Mouse (Mus musculus): ENCODE results near the gene Znrd1.
A peak's percentile ranks its signal among the peaks of the same experiment; 100 is the strongest.

Znrd1 gene

DNA sequence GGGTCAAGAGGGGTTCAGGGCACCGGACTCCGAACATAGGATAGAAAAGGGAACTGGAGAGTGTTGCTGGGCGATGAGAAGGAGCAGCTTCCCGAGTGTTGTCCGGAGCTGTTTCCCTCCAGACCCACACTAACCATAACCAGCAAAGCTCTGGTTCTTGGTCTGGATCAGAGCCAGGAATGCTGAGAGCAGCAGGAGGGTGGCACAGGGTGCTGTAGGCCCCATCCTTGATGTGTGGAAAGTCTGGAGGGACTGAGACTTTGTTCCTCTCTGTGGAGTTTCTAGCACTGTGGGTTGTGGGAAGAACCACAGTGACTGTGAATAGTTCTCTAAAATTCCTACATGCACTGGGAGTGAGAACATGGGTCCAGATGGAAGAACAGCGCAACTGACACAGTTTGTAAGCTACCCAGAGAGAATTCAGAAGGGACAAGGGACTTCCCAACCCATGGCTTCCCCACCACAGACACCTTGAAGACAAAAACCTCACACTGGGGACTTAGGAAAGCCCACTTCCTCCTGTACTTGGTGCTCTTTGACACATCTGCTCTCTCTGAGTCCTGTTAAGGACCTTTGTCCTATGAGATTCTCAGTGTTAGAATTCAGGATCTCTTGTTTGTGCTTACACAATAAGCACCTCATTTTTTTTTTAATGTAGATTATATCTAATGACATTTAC is 13.0 kb upstream of the Znrd1 start:
- DNase-seq (ENCODE audit: low read depth in 1 of 2, low spot score in 2 of 2), result no peak

DNA sequence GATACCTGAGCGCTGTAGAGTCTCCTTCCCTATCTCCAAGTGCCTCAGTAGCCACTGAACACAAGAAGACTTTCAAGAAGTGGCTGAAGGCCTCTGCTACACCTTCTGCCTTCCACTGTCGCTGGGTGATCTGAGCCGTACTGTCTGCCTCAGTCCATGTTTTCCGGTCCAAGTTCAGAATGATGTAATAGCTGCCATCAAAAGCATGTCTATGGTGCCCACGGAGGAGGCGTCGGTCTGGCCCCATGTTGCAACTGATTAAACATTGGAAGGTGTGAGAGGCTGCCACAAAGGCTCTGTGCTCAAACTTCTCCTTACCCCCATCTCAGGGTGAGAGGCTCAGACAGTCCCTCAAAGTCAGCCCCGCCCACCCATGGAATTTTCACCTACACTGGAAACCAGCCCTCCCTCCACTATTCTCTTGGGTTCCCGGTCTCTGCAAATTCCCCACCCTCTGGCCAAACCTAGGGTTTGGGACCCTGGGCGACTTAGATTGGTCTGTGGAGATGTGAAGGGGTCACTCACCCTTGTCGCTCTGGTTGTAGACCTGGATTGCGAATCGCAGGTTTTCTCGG is 12.0 kb upstream of the Znrd1 start:
- no peak for DNase-seq (ENCODE audit: low read depth in 1 of 2, low spot score in 2 of 2)

DNA sequence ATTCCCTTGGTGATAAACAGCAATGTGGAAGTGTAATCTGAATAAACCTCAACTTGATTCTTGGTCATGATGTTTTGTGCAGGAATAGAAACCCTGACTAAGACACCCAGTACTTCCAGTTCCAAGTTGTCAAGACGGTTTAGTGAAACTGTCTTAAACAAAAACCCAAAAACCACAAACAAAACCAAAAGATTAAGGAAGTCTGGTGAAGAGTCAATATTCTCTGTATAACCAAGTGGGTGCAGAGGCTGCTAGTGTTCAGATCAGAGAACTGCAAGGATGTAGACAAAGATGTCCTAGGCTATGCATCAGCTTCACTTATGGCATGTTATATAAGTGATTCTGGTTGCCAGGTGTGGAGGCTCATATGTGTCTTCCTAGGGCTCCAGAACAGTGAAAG is 8.5 kb upstream of the Znrd1 start:
- DNase-seq (ENCODE audit: low read depth in 1 of 2, low spot score in 2 of 2), result no peak

DNA sequence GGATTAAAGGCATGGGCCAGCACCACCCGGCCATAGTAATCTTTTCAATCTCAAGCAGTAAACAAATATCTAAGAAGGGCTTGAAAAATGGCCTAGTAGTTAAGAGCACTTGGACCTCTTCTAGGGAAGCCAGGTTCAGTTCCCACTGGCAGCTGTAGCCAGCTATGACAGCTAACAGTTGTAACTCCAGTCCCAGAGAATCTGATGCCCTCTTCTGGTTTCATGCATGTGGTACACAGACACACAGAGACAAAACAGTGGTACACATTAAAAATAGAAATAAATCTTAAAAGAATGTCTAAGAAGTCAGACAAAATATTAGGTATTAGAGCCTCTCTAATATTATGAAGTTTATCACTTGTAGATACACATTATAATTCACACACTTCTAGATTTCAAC is 2.8 kb upstream of the Znrd1 start:
- no peak for DNase-seq (ENCODE audit: low read depth in 1 of 2, low spot score in 2 of 2)

DNA sequence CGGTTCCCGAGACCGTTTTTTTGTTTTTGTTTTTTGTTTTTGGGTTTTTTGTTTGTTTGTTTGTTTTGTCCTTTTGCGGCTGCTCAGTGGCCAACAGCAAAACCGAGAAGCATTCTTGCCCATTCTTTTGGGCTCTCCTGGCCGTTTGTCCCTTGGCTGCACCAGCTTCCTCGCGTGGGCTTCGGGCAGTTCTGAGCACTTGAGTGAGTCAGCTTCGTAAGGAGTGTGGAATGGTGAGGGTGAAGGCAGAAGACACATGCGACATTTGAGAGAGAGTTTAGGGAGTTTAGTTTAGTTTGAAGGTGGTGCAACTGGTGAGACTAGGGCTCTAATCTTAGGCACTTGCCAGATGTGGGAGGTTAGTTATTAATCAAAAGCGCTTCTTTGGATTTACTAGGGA is 525 bp upstream of the Znrd1 start:
- no peak for DNase-seq (ENCODE audit: low read depth in 1 of 2, low spot score in 2 of 2)

DNA sequence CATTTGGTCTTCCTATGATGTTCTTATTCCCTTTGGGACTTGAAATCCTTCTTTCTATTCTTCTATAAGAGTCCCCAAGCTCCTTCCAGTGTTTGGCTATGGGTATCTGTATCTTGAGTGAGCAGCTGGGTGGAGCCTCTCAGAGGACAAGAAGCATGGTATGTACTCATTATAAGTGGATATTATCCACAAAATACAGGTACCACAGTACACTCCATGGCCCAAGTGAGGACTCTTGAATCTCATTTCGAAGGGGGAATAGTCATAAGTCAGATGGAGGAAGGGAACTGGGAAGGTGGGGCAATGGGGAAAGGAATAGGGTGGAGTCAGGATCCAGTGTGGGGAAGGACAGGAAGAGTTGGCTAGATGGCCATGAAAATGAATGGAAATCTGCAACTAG is 5.3 kb downstream of the Znrd1 start:
- DNase-seq (ENCODE audit: low read depth in 1 of 2, low spot score in 2 of 2), result no peak

DNA sequence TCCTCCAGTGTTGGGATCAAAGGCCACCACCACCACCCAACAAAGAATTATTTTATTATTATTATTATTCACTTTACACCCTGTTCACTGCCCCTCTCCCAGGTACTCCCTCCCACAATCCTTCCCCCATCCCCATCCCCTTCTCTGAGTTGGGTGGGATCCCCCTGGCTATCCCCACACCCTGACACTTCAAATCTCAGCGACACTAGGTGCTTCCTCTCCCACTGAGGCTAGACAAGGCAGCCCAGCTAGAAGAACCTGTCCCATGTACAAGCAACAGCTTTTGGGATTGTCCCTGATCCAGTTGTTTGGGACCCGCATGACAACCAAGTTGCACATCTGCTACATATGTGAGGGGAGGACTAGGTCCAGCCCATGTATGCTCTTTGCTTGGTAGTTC is 5.7 kb downstream of the Znrd1 start:
- DNase-seq (ENCODE audit: low read depth in 1 of 2, low spot score in 2 of 2), result no peak

DNA sequence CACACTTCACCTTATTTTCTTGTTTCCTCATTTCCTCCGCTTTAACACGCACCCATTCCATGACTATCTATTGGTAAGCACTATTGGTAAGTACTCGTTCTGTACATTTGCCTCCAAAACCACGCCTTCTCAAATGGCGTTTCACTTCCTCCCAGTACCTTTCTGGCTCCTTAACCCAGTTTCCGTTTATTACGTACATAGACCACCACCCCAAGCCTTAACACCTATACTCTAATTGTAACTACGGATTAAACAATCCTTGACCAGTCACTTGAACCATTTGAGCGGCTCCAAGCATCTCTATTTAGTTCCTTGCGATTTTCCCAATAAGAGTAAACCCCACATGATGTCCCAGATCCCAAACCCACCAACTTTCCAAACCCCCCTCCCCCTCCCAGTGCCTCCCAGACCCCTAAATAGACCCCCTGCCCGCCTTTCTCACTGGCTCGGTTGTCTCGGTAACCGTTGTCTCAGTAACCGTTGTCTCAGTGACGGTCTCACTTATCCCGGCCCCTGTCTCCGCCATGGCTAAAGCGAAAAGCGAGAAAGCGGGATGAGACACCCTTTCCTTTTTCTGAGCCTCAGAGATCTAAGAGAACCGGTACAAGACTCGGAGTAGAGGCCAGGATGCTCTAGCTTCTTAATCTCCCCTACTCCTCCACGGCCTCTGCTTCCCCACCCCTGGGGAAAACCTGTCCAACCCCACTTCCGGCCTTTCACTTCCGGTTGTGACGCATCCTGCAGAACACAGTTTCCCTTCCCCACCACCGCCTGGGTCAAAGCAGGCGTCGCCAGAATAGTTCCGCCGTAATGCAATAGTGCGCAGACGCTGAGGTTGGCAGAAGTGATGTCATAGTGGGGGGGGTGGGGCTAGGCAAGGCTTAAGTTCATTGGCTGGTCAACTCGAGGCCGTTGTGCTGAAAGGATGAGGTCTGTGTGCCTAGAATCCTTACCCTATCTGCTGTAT is 7.1 kb downstream of the Znrd1 start, which contains the start of gene Ppp1r11:
Gene Ppp1r11 (minus strand): TSS at position 761 of the 967 bp plus-strand sequence.
- peak; percentile 91 to 93 for DNase-seq (ENCODE audit: low read depth in 1 of 2, low spot score in 2 of 2)

DNA sequence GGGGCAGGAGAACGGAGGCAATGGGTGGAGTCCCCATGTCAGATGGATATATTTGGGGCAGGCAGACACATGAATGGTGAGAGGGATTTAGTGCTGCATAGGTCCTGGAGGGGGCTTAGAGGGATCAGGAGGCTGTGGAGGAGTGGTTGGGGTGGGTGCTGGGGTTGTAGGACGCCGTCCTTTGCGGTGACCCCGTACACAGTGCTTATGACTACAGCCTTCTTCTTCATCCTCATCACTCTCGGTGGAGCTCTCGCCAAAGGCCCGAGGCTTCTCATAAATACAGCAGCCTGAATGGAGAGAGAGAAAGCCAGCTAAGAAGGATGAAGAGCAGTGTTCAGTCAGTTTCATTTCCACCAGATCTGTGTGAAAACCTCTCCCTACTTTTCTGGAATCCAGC is 9.1 kb downstream of the Znrd1 start:
- no peak for DNase-seq (ENCODE audit: low read depth in 1 of 2, low spot score in 2 of 2)

DNA sequence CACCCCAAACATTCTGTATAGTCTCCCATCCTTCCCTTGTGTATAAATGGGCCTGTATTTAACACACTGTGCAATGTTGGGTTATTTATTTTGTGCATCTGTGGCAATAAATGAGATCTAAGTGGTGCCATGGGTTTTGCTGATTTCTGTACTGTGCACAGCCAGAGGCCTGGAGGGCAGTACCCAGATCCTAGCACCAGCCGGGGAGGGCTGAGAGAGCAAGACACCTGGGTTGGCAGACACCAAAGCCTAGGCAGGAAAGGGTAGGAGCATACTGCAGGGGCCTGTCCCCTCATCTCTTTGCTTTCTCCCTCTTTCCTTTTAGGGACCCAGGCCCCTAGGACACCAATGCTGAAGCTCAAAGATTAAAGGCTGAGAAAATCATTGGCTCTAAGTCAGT is 10.1 kb downstream of the Znrd1 start:
- DNase-seq (ENCODE audit: low read depth in 1 of 2, low spot score in 2 of 2), result no peak

DNA sequence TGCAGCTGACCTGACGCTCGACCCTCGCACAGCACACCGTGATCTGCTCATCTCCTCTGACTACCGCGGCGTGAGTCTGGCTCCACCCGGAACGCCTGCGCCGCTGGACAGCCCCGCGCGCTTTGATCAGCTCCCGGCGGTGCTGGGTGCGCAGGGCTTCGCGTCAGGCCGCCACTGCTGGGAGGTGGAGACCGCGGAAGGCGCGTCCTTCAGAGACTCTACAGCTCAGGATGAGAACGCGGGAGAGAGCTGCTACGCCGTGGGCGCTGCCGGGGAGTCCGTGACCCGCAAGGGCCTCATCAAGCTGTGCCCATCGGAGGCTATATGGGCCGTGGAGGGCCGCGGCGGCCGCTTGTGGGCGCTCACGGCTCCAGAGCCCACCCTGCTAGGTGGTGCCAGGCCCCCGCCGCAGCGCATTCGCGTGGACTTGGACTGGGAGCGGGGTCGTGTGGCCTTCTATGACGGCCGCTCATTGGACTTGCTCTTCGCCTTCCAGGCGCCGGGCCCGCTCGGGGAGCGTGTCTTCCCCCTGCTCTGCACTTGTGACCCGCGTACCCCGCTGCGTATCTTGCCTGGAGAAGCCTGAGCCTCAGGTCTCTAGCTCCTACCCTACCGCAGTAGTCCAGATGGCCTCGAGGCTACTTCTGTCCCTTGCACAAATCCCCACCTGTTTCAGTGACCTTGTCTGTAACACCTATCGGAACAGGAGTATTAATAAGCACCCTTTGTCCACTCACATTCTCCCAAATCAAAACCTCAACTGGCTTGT is 11.1 kb downstream of the Znrd1 start:
- no peak for DNase-seq (ENCODE audit: low read depth in 1 of 2, low spot score in 2 of 2)

DNA sequence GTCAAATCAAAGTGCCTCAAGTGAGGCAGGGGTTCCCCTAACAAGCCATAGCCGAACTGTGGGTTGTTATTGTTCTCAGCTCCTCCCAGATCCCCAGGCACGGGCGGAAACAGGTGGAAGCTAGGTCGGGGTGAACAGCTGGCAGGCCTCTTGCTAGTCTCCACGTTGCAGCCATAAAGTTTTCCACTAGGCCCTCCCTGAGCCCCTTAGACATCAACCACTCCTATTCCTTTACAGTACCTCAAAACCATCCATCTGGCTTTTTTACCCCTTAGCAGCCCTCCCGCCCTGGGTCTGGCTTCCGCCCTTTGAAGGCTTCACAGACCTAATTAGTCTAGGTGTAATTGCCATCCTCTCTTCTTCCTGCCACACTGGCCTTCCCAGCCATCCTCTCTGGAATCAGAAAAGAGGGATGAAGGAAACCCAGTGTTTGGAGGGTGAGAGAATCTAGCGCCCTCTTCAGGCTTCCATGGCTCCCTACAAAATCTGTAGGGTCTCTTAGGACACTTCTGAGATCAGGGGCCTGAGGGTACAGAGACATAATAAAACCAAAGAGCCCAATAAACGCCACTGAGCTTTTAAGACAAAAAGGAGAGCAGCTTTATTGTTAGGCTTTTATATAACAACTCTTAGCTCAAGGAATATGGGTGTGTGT is 14.1 kb downstream of the Znrd1 start:
- no peak for DNase-seq (ENCODE audit: low read depth in 1 of 2, low spot score in 2 of 2)

DNA sequence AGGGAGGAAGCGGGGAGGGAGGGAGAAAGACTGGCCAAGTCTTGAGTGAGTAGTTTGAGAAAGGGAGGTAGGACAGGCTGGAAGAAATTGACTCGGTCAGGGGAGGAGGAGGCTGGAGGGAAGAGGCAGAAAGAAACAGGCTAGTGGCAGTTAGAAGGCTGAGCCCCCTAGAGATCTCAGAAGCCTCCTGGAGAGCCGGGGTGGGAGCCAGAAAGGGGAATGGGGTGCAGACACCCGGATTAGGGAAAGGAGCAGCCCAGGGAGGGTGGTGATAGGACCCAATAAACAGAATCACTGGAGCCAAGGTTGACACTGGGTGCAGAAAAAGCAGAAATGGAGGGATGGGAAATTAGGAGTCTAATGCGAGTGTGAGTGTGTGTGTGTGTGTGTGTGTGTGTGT is 14.7 kb downstream of the Znrd1 start:
- DNase-seq (ENCODE audit: low read depth in 1 of 2, low spot score in 2 of 2), result no peak

DNA sequence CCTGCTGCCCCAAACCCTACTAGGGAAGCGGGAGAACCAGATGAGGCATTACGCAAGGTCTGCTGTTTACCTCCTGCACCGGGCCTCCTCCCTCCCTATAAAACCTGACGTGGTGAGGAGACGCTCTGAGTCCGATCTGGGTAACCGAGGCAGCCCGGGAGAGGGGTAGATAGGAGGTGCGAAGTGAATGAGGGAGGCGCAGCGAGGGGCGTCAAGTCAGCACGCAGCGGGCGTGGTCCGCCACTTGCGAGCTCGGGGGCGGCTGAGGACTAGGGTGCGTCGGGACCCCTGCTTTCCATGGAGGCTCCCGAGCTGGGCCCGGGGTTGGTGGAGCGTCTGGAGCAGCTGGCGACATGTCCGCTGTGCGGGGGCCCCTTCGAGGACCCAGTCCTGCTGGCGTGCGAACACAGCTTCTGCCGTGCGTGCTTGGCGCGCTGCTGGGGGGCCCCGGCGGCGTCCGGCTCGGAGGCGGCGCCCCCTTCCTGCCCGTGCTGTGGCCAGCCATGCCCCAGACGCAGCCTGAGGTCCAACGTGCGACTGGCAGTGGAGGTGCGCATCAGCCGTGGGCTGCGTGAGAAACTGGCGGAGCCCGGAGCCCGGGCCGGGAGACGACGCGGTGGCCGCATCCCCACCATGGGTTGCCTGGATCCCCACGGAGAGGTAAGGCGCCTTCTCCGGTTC is 15.4 kb downstream of the Znrd1 start, which contains the start of gene Rnf39:
Gene Rnf39 (plus strand): TSS at position 128 of the 681 bp plus-strand sequence.
- DNase-seq (ENCODE audit: low read depth in 1 of 2, low spot score in 2 of 2), result no peak

DNA sequence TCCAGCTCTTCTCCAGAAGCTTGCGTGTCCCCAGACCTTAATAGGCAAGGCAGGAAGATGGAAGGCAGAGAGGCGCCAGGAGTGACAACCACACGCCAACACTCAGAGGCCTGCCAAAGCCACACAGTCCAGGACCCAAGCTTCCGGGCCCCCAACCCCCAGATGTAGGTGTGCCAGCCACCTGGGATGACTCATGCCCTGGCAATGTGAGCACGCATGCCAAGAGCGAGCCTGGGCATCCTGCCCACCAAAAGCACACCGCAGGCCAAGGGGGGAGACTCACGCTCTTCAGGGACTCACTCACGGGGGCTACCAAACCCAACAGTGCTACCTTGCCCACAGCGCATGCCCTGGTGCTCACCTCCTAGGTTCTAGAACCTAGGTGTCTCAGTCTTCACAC is 16.0 kb downstream of the Znrd1 start:
- DNase-seq (ENCODE audit: low read depth in 1 of 2, low spot score in 2 of 2), result no peak

DNA sequence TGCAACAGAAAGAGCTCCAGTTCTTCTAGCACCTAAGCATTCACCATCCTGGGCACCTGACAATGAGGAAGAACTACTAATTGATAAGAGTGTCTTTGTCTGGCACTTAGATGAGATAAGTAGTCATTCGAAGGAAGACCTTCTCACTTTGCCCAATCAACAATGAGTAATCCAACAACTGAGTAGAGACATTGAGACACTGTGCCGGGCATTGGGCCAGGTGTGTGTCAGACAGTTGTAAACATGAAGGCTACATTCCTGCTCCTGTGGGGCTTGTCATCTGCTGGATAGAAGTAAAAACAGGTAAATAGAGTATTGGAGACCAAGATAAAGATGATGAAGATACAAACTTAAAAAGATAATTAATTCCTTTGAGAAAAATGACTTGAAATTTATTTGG is 20.3 kb downstream of the Znrd1 start:
- DNase-seq (ENCODE audit: low read depth in 1 of 2, low spot score in 2 of 2), result no peak

DNA sequence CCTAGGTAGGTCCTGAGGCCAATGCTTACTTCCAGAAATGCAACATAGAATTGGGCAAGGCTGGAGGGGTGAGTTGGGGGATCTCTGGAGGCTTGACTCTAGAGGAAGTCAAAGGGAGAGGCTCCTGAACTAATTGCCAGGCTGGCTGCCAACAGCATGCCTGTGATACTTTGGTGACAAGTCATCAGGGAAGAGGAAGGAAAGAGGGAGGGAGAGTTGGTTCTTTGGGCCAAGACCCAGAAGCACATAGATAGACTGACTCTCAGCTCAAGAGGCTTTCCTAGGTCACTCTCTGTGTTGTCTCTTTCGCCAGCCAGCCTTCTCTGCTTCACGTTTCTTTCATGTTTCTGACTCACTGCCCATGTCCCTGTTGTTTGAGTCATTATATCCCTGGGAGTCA is 26.6 kb downstream of the Znrd1 start:
- no peak for DNase-seq (ENCODE audit: low read depth in 1 of 2, low spot score in 2 of 2)

DNA sequence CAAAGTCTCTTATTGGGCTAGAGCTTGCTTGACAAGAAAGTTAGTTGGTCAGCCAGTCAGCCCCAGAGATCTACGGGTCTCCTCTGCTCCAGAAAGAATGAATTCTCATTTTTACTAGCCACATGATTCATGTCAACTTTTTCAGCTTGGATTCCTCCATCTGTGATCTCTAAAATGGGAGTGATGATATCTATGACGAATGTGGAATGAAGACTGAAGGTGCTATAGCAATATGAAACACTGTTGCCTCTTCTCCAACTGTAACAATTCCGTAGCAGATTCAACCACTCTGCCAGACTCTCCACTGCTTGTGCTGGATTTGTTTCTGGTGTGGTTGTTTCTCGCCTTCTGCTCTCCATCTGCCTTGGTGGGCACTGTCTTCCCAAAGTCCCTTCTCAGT is 27.2 kb downstream of the Znrd1 start:
- no peak for DNase-seq (ENCODE audit: low read depth in 1 of 2, low spot score in 2 of 2)

DNA sequence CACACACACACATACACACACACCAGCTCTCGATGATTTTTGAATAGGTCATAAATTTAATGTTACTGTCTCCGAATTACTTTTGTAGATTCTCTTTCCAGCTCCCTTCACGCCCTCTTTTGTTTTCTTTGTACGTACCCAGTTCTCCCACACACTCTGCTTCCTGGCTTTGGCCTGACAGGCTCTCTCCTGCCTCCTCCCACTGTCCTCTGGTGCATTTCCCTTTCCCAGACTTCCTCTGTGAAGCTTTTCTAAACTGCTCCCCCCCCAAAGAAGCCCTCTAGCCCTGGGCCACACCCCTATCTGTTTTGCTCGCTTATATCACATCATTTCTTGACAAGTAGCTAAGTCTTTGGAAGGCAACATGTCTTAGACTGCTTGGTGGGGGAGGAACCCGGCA is 28.1 kb downstream of the Znrd1 start:
- DNase-seq (ENCODE audit: low read depth in 1 of 2, low spot score in 2 of 2), result no peak

DNA sequence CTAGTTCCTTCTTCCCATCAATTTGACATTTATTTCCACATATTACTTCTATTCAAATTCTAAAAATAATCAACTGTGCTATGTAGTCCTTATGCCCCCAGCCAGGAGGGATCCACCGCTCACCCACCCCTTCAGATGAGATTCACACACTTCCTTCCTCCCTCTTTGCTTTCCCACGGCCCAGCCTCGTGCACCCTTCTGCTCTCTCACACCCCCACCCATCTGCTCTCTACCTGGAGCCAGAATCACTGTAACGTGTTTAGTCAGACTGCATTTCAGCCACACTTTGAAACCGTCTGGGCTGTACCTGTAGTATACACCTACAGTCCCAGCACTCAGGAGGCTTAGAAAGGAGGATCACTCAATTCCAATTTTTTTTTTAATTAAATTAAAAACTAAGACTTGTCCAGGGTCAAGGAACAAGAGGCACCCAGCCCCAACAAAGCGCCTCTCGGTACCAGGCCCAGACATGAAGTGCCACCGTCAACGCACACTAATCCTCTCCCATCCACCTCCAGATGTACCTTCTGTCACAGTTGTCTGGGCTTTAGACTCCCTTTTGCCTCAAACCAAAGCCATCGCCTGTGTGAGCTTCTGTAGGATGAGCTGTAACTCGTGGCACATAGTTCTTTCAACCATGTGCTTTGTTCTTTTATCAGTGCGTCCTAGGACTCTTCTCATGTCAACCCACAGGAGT is 29.0 kb downstream of the Znrd1 start:
- DNase-seq (ENCODE audit: low read depth in 1 of 2, low spot score in 2 of 2), result no peak

Measured in monocyte, adult 2 months (primary cell).